Mouse (Mus musculus): ENCODE results near the gene Gm28372. TPM values are rescaled to one million over a fixed set of nuclear protein-coding genes. Genes with fewer than 3 reads are reported as not detected.

The Gm28372 gene
- polyA plus RNA-seq, 1 experiment: not detected

- TF ChIP-seq POLR2A (IDR thresholded peaks at IDR 0.05; ENCODE audit: low read depth, low read length) (no peak), CTCF (IDR thresholded peaks at IDR 0.05; ENCODE audit: extremely low read depth, insufficient read depth, insufficient read length, insufficient replicate concordance) (no peak)
- DNase-seq (ENCODE audit: low read depth in 1 of 2, low spot score in 2 of 2): no peak
- Histone ChIP-seq H3K4me3 (ENCODE audit: extremely low read depth, insufficient read depth, insufficient read length) (no peak overlapping the region), H3K27ac (ENCODE audit: insufficient read depth, low read length) (no peak overlapping the region), H3K27me3 (ENCODE audit: control insufficient read depth, insufficient read depth, low read length) (peaks cover 8% of the 10 kb centered on the region; the same call in 1 of the 2 replicates), H3K36me3 (ENCODE audit: control insufficient read depth, insufficient read depth, low read length) (no peaks in the 10 kb centered on the region), H3K4me1 (ENCODE audit: control insufficient read depth, insufficient read depth, insufficient read length) (no peaks in the 10 kb centered on the region; the same call in 1 of the 2 replicates)
- 93% methylated on average over 11 of the region's 11 CpGs for WGBS
Measured at GRCm38 (mm10) chr2:130395696-130396095, 9.3 kb upstream of the Gm28372 start.

- H3K36me3 ChIP-seq (ENCODE audit: control insufficient read depth, insufficient read depth, low read length): no peaks in the 10 kb centered on the region
- H3K4me1 ChIP-seq (ENCODE audit: control insufficient read depth, insufficient read depth, insufficient read length): no peaks in the 10 kb centered on the region; the same call in 1 of the 2 replicates
- TF ChIP-seq CTCF (IDR thresholded peaks at IDR 0.05; ENCODE audit: extremely low read depth, insufficient read depth, insufficient read length, insufficient replicate concordance) (no peak), POLR2A (IDR thresholded peaks at IDR 0.05; ENCODE audit: low read depth, low read length) (no peak)
- 5% methylated on average over 46 of the region's 53 CpGs for WGBS
- no peak for DNase-seq (ENCODE audit: low read depth in 1 of 2, low spot score in 2 of 2)
- H3K27ac ChIP-seq (ENCODE audit: insufficient read depth, low read length): no peak within 1 kb of the TSS
- peaks cover 8% of the 10 kb centered on the region; the same call in 1 of the 2 replicates for H3K27me3 ChIP-seq (ENCODE audit: control insufficient read depth, insufficient read depth, low read length)
- H3K4me3 ChIP-seq (ENCODE audit: extremely low read depth, insufficient read depth, insufficient read length): peak within 1 kb of the TSS; percentile 11; the same call in 1 of the 2 replicates
Measured at GRCm38 (mm10) chr2:130397186-130397985, 7.7 kb upstream of the Gm28372 start, which contains the start of gene Cpxm1. TSS of gene Cpxm1 (minus strand) at chr2:130397574.

- peaks cover 8% of the 10 kb centered on the region; the same call in 1 of the 2 replicates for H3K27me3 ChIP-seq (ENCODE audit: control insufficient read depth, insufficient read depth, low read length)
- WGBS: 30% methylated on average over 13 of the region's 14 CpGs
- no peak for DNase-seq (ENCODE audit: low read depth in 1 of 2, low spot score in 2 of 2)
- no peaks in the 10 kb centered on the region for H3K36me3 ChIP-seq (ENCODE audit: control insufficient read depth, insufficient read depth, low read length)
- no peaks in the 10 kb centered on the region; the same call in 1 of the 2 replicates for H3K4me1 ChIP-seq (ENCODE audit: control insufficient read depth, insufficient read depth, insufficient read length)
- H3K27ac ChIP-seq (ENCODE audit: insufficient read depth, low read length): no peak overlapping the region
- TF ChIP-seq CTCF (IDR thresholded peaks at IDR 0.05; ENCODE audit: extremely low read depth, insufficient read depth, insufficient read length, insufficient replicate concordance): no peak
- TF ChIP-seq POLR2A (IDR thresholded peaks at IDR 0.05; ENCODE audit: low read depth, low read length): no peak
- H3K4me3 ChIP-seq (ENCODE audit: extremely low read depth, insufficient read depth, insufficient read length): no peak overlapping the region
Measured at GRCm38 (mm10) chr2:130398091-130398490, 6.9 kb upstream of the Gm28372 start.

- WGBS: 90% methylated on average over 1 of the region's 1 CpGs
- Histone ChIP-seq H3K4me1 (ENCODE audit: control insufficient read depth, insufficient read depth, insufficient read length) (no peaks in the 10 kb centered on the region; the same call in 1 of the 2 replicates), H3K4me3 (ENCODE audit: extremely low read depth, insufficient read depth, insufficient read length) (no peak overlapping the region), H3K27me3 (ENCODE audit: control insufficient read depth, insufficient read depth, low read length) (peaks cover 8% of the 10 kb centered on the region; the same call in 1 of the 2 replicates), H3K27ac (ENCODE audit: insufficient read depth, low read length) (no peak overlapping the region), H3K36me3 (ENCODE audit: control insufficient read depth, insufficient read depth, low read length) (no peaks in the 10 kb centered on the region)
- TF ChIP-seq CTCF (IDR thresholded peaks at IDR 0.05; ENCODE audit: extremely low read depth, insufficient read depth, insufficient read length, insufficient replicate concordance) (no peak), POLR2A (IDR thresholded peaks at IDR 0.05; ENCODE audit: low read depth, low read length) (no peak)
- DNase-seq (ENCODE audit: low read depth in 1 of 2, low spot score in 2 of 2): no peak
Measured at GRCm38 (mm10) chr2:130400046-130400445, 5.0 kb upstream of the Gm28372 start.

GRCm38 (mm10) chr2:130401891-130402290, 3.1 kb upstream of the Gm28372 start:
- Histone ChIP-seq H3K36me3 (ENCODE audit: control insufficient read depth, insufficient read depth, low read length) (no peaks in the 10 kb centered on the region), H3K4me3 (ENCODE audit: extremely low read depth, insufficient read depth, insufficient read length) (no peak overlapping the region), H3K4me1 (ENCODE audit: control insufficient read depth, insufficient read depth, insufficient read length) (no peaks in the 10 kb centered on the region; the same call in 1 of the 2 replicates), H3K27me3 (ENCODE audit: control insufficient read depth, insufficient read depth, low read length) (peaks cover 8% of the 10 kb centered on the region; the same call in 1 of the 2 replicates), H3K27ac (ENCODE audit: insufficient read depth, low read length) (no peak overlapping the region)
- no peak for DNase-seq (ENCODE audit: low read depth in 1 of 2, low spot score in 2 of 2)
- WGBS: 85% methylated on average over 4 of the region's 4 CpGs
- TF ChIP-seq POLR2A (IDR thresholded peaks at IDR 0.05; ENCODE audit: low read depth, low read length) (no peak), CTCF (IDR thresholded peaks at IDR 0.05; ENCODE audit: extremely low read depth, insufficient read depth, insufficient read length, insufficient replicate concordance) (no peak)

GRCm38 (mm10) chr2:130406178-130406577, 1.1 kb downstream of the Gm28372 start, which contains the start of gene Tmem239:
TSS of gene Tmem239 (plus strand) at chr2:130406478.
- H3K27ac ChIP-seq (ENCODE audit: insufficient read depth, low read length): no peak within 1 kb of the TSS
- no peaks in the 10 kb centered on the region for H3K36me3 ChIP-seq (ENCODE audit: control insufficient read depth, insufficient read depth, low read length)
- TF ChIP-seq CTCF (IDR thresholded peaks at IDR 0.05; ENCODE audit: extremely low read depth, insufficient read depth, insufficient read length, insufficient replicate concordance) (no peak), POLR2A (IDR thresholded peaks at IDR 0.05; ENCODE audit: low read depth, low read length) (no peak)
- no peaks in the 10 kb centered on the region for H3K4me1 ChIP-seq (ENCODE audit: control insufficient read depth, insufficient read depth, insufficient read length)
- H3K4me3 ChIP-seq (ENCODE audit: extremely low read depth, insufficient read depth, insufficient read length): no peak within 1 kb of the TSS
- 89% methylated on average over 2 of the region's 2 CpGs for WGBS
- DNase-seq (ENCODE audit: low read depth in 1 of 2, low spot score in 2 of 2): no peak
- H3K27me3 ChIP-seq (ENCODE audit: control insufficient read depth, insufficient read depth, low read length): no peaks in the 10 kb centered on the region
